Mouse (Mus musculus) gastrocnemius, adult 2 months (tissue): ENCODE results near the gene S1pr2. TPM values are rescaled to one million over a fixed set of nuclear protein-coding genes. Genes with fewer than 3 reads are reported as not detected.

Source experiments
- DNase-seq: peaks from one replicate; pipeline ENCODE4 v3.0.0; 2022
- H3K27ac ChIP-seq: fragments of 200-600 bp; 2 replicates; pipeline ENCODE4 v1.8.1; 2022; ENCODE audit warnings: mild to moderate bottlenecking
- H3K4me3 ChIP-seq: fragments of 200-600 bp; 2 replicates; pipeline ENCODE4 v1.8.1; 2022; ENCODE audit warnings: mild to moderate bottlenecking, moderate library complexity
- CTCF ChIP-seq: fragments of 200-600 bp; IDR thresholded peaks from 2 replicates; pipeline ENCODE4 v1.8.1; 2022; ENCODE audit warnings: antibody characterized with exemption, mild to moderate bottlenecking, moderate library complexity
- intact Hi-C: fragments of 180-260 bp; cut with DNase I; formaldehyde crosslinking; loops from one replicate; pipeline ENCODE4 v1.15.1; 2025
- long read RNA-seq, 2 experiments: library from polyadenylated mRNA; stranded (forward); transcript quantifications; one replicate each; pipeline ENCODE4 v2.0.0; 2021
- total RNA-seq, 2 experiments: library from RNA; stranded (reverse); gene quantifications; 2 replicates each; pipeline ENCODE4 v1.2.3; 2021

The S1pr2 gene
- total RNA-seq: 1 to 10 TPM; 2.0 to 2.3 TPM
- long read RNA-seq, experiment 1, full-length matches to known transcripts: 3 of 4 reads
- long read RNA-seq, experiment 1, partial matches to known transcripts: 0 of 4 reads
- long read RNA-seq, experiment 1, other reads (novel, unspliced or antisense): 1 of 4 reads
- long read RNA-seq, experiment 2, full-length matches to known transcripts: 1 of 1 reads
- long read RNA-seq, experiment 2, partial matches to known transcripts: 0 of 1 reads
- long read RNA-seq, experiment 2, other reads (novel, unspliced or antisense): 0 of 1 reads

DNA sequence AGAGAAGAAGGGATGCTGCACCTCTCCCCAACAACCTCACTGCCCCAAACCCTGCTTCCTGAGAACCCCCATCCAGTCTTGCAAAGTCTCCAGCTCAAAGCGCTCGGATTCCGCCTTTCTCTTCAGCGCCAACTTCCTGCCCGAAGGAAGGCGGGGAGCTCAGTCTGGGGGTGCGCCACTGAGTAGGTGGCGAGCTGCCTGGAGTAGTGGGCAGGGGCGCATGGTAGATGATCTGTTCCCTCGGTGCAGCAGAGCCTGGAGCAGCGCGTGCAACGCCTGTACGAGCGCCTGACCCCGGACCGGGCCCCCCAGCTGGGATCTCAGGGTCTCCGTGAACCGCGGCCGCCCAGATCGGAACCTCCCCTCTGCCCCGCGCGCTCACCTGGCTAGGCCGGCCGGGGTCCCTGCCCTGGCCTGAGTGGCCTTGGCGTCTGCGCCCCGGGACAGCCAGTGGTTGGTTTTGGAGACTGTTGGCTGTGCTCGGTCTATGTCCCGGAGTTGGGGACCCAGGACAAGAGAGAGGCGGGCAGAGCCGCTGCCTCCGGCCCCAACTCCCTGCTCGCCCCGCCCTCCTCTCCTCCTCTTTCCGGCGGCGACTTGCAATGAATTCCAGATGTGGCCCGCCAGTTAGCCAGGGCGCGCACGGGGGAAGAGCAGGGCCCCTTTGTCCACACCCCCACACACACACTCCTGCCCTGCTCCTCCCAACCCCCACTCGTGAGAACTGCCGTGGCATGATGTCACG lies at the start of gene S1pr2:
TSS of gene S1pr2 (minus strand) at position 566 of the 745 bp plus-strand sequence.
- Histone ChIP-seq H3K4me3 (peak within 1 kb of the TSS; percentile 79), H3K27ac (peak within 1 kb of the TSS; percentile 90)
- intact Hi-C loops: no loop called here
- DNase-seq: peak; percentile 91
- TF ChIP-seq CTCF: no peak

DNA sequence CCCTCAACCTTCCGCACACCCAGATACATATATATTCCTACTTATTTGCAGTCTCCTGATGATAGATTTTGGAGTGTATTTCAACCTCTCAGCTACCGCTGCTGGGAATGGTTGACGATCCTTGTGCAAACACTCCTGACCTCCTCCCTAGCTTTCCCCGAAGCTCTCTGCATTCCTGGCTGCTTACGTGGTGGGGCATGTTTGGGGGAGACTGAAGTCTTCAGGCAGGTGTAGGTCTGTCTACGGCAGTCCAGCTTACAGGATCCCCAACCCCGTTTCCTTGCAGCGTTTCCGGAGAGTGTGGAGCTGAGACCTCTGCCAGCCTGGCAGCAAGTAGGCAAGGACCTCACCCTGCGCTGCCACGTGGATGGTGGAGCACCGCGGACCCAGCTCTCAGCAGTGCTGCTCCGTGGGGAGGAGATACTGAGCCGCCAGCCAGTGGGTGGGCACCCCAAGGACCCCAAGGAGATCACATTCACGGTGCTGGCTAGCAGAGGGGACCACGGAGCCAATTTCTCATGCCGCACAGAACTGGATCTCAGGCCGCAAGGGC lies 48.8 kb upstream of the S1pr2 start:
- H3K27ac ChIP-seq: no peak overlapping the region
- intact Hi-C loops: no loop called here
- no peak for TF ChIP-seq CTCF

DNA sequence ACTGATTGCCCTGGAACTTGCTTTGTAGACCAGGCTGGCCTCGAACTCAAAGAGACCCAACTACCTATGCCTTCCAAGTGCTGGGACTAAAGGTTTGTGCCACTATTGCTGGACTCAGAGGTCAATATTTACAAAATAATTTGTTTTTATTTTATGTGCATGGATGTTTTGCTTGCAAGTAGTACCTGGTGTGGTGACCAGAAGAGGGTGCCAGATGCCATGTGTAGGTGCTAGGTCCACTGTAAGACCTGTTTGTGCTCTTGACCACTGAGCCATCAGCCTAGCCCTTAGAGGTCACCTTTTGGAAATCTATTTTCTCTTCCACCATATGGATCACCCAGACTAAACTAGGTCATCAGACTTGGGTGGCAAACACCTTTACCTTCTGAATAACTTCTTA lies 46.1 kb upstream of the S1pr2 start:
- TF ChIP-seq CTCF: no peak
- Histone ChIP-seq H3K27ac (no peak overlapping the region), H3K4me3 (no peak overlapping the region)
- no peak for DNase-seq
- intact Hi-C loops: no loop called here

More for the DNA sequence above, 48.8 kb upstream of the S1pr2 start:
- no peak overlapping the region for H3K4me3 ChIP-seq
- DNase-seq: no peak

DNA sequence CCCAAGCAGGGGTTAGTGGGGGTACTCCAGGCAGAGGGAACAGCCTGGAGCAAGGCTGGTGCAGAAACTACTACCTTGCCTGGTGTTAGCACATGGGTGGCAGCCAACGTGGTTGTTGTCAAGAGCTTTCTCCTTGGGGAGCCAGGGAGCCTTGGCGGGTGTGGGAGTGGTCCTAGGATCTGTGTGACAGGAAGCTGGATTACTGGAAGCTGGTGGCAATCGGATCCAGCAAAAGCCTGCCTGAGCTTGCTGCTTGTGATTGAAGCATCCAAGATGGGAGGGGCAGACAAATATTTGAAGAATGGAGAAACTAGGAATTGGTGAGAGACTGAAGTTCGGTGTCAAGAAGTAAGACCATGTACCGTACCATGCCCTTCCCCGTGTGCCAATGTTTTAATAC lies 45.7 kb upstream of the S1pr2 start:
- Histone ChIP-seq H3K27ac (no peak overlapping the region), H3K4me3 (no peak overlapping the region)
- no peak for DNase-seq
- TF ChIP-seq CTCF: no peak
- intact Hi-C loops: no loop called here

DNA sequence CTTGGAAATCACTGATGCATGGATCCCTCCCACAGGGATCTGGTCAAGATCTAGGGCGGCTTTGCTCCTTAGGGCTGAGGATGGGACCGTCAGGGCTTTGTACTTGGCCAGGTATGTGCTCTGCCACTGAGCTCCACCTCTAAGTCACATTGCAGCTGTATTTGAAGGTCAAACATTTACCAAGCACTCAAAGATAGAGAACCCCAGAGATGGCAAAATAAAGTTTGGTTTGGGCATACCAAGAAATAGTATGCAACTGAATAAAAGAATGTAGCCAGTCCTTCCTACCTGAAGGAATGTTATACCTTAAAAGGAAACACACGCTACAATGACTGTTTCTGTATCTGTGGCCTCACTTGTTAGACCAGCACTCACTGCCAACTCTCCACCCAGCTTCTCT lies 44.8 kb upstream of the S1pr2 start:
- Histone ChIP-seq H3K4me3 (no peak overlapping the region), H3K27ac (no peak overlapping the region)
- TF ChIP-seq CTCF: no peak
- no peak for DNase-seq
- intact Hi-C loops: no loop called here

DNA sequence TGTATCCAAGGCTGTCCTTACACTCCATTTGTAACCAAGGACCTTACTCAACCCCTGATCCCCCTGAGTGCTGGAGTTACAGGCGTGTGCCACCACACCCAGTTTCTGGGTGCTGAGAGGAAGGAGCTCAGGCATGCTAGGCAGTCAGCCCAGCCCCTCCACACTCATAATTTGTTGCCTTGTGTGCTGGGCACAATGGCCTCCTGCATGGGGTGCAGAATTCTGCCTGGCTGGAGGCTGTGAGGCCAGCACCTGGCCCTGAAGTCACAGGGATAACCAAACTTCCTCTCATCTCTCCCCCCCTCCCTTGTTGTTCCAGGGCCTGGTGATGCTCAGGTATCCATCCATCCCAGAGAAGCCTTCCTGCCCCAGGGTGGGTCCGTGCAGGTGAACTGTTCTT lies 42.0 kb upstream of the S1pr2 start:
- no peak for TF ChIP-seq CTCF
- no peak for DNase-seq
- intact Hi-C loops: no loop called here

DNA sequence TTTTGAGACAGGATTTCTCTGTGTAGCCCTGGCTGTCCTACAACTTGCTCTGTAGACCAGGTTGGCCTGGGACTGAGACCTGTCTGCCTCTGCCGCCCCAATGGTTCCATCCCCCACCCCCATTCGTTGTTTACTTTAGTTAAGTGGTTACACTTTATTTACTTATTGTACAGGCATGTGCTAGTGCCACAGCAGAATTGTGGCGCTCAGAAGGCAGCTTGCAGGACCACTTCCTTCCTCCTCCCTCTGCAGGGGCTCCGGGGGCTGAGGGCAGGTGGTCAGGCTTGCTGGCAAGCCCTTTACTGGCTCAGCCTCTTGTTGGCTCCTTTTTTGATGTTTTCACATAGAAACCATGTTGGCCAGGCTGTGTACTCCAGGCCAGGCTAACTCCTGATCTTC lies 40.6 kb upstream of the S1pr2 start:
- TF ChIP-seq CTCF: no peak
- no peak for DNase-seq
- Histone ChIP-seq H3K27ac (no peak overlapping the region), H3K4me3 (peak overlapping the region; percentile 74)
- intact Hi-C loops: no loop called here

More for the DNA sequence above, 42.0 kb upstream of the S1pr2 start:
- Histone ChIP-seq H3K27ac (no peak overlapping the region), H3K4me3 (no peak overlapping the region)

DNA sequence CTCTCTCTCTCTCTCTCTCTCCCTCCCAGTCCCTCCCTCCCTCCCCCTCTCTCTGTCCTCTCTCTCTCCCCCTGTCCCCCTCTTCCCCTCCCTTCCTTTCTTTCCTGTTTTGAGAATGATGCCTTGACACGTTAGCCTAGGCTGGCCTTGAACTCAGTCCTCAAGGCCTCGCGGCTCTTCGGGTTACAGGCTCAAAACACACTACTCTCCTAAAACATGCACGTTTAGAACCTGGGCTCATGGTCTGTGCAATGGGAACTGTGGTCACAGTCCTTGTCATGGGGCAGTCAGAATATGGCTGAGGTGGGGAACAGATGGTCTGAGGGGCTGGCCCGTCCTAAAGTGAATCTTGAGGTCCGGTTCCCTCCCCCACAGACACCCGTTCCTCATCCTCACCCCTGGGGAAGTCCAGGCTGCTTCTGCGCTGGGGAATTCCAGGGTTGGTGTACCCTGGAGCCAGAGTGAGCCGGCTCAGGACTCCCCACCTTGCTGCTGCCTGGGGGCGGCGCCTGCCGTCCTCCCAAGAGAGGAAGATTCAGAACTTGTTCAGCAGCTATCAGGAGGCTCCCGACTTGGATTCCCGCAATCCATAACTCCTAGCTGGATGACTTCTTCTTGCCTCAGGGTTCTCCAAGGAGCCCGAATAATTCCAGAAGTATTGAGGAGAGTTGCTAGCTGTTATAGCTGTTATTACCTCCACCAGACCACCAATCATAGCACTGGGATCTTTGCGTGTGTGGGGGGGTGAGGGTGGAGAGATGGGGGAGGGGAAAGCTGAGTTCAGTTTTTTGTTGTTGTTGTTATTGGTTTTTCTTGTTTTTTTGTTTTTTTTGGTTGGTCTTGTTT lies 40.0 kb upstream of the S1pr2 start:
- DNase-seq: no peak
- intact Hi-C loops: no loop called here
- Histone ChIP-seq H3K27ac (peak overlapping the region; percentile 73), H3K4me3 (peak overlapping the region; percentile 74)
- TF ChIP-seq CTCF: no peak

DNA sequence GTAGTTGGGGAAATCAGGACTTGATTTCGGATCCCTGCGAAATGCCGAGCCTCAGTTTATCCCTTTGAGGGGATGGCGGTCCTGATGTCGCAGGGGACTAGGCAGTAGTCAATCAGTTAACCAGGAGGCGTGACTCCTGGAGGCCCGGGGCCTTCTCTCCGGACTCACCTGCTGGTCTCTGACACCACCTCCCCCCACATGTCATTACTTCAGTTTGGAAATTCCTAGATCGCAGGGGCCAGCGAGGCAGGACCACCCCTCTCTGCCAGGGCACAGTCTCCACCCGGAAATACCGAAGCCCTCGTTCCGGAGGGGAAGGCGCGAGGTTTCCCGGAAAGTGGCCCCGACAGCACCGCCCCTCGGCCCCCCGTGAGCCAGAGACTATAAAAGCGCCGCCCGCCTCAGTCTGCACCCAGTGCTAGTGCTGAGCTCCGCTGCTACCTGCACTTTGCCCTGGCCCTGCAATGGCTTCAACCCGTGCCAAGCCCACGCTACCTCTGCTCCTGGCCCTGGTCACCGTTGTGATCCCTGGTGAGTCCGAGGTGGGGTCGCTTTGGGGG lies 39.1 kb upstream of the S1pr2 start, which contains the start of gene Icam1:
TSS of gene Icam1 (plus strand) at position 415 of the 560 bp plus-strand sequence.
- intact Hi-C loops: no loop called here
- peak; percentile 73 for DNase-seq
- Histone ChIP-seq H3K4me3 (peak within 1 kb of the TSS; percentile 74), H3K27ac (peak within 1 kb of the TSS; percentile 73)
- no peak for TF ChIP-seq CTCF

DNA sequence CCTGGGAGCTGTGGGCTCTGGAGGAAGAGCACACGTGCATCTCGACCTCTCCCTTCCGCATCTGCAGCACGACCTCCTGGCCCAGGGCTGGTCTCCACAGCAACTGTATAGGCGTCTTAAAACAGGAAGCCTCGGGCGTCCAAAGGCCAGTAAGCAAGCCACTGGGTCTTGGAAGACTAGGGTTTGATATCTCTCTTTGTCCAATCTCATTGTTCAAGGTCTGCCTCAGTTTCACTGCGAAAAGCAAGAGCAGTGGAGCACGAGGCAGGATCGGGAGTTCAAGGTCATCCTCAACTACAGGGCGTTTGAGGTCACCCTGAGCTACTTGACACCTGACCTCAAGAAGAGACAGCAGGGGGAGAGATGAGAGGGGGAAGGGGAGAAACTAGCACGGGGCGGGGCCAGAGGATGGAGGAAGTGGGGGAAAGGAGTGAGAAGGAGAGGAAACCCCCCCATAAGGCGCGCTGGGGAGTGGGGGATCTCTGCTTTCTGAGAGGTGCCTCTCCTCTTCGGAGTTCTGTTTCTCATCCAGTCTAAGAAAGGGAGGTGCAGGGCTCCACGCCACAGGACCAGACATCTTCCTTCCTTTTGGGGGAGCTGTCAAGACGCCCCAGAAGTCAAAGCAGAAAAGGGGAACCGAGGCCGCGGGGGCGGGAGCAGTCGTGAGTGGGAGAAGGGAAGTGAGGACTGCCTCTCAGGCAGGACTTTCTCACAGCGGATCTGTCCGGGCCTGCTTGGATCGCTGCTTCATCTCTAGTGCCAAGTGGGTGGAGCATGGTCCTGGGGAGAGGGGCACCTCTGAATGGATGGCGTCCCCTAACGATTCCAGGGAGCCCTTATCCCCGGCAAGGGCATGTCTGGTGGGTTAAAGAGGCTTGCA lies 38.4 kb upstream of the S1pr2 start:
- intact Hi-C loops: no loop called here
- DNase-seq: peak; percentile 70
- TF ChIP-seq CTCF: no peak
- peak overlapping the region; percentile 73 for H3K27ac ChIP-seq
- peak overlapping the region; percentile 74 for H3K4me3 ChIP-seq

DNA sequence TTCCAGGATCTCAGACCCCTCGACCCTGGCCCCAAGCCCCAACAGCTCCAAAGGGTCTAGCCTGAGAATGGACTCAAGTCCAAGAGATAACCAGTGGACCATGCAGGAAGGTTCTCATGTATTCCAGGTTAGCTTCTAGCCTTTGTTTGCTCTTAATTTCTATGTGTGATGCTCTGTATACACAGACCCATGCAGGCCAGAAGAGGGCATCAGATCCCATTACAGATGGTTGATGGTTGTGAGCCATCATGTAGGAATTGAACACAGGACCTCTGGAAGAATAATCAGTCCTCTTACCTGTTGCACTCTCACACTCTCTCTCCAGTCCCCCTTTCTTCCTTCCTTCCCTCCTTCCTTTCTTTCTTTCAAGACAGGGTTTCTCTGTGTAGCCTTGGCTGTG lies 35.8 kb upstream of the S1pr2 start:
- Histone ChIP-seq H3K4me3 (peak overlapping the region; percentile 13; the same call in 1 of the 2 replicates), H3K27ac (peak overlapping the region; percentile 71)
- no peak; the same call in 1 of the 2 replicates for TF ChIP-seq CTCF
- DNase-seq: no peak
- intact Hi-C loops: no loop called here
